Mouse (Mus musculus) cerebellum, postnatal 25 days (tissue): ENCODE results near the gene Slc8a1.
A peak's percentile ranks its signal among the peaks of the same experiment; 100 is the strongest.

Source experiments
- DNase-seq, 2 experiments: peaks; one replicate each; pipeline ENCODE4 v3.0.0; 2021; ENCODE audit warnings: mixed read lengths in 2 of 2

Slc8a1 gene

GRCm38 (mm10) chr17:81554052-81554734 is 184.0 kb downstream of the Slc8a1 start:
- DNase-seq = no peak

- DNase-seq = no peak
These were observed 186.1 kb downstream of the Slc8a1 start for GRCm38 (mm10) chr17:81551856-81552635.

DNA sequence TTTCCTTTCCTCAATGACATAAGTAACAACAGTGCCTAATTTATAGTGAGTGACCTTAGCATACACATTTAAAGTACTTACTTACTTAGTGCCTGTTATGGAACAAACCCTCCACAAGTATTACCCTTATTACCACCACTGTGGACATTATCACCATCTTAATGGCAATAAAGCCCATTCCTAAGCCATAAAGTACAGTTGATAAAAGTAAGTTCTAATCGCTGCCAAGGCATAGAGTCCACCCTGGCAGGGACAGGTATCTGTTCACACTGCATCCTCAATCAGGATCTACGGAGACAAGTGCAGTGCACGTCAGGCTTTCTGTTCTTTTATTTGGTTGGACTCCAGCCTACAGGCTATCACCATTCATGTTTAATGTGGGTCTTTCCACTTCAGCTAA is 187.3 kb downstream of the Slc8a1 start:
- DNase-seq = no peak

- DNase-seq = no peak
These were observed 190.2 kb downstream of the Slc8a1 start for GRCm38 (mm10) chr17:81548016-81548415.

GRCm38 (mm10) chr17:81546525-81546924 is 191.7 kb downstream of the Slc8a1 start:
- DNase-seq = no peak

GRCm38 (mm10) chr17:81546012-81546411 is 192.2 kb downstream of the Slc8a1 start:
- DNase-seq = no peak

GRCm38 (mm10) chr17:81544926-81545325 is 193.3 kb downstream of the Slc8a1 start:
- no peak for DNase-seq

- DNase-seq = peak; percentile 74 to 81
These were observed 195.6 kb downstream of the Slc8a1 start for GRCm38 (mm10) chr17:81542313-81543185.

GRCm38 (mm10) chr17:81538163-81539160 is 199.7 kb downstream of the Slc8a1 start:
- no peak for DNase-seq

- DNase-seq = no peak
These were observed 202.1 kb downstream of the Slc8a1 start for GRCm38 (mm10) chr17:81536093-81536492.

DNA sequence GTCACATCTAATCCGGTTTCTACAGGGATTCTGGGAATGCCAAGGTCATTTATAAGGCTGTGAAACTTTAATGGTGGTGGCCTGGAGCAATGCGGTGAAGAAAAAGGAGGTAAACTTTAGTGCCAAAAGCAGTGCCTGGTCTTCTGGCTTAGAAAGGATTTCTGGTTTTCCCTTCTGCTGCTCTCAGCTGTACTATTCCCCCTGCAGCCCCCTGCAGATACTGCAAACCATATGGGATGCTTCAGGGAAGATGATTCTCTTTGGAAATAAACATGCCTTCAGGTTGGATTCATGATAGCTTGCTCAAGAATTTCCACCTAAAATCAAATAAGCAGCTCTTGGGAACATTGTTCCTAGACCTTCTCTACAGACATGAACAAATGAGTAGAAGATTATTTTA is 208.3 kb downstream of the Slc8a1 start:
- peak; percentile 45 to 48 for DNase-seq

DNA sequence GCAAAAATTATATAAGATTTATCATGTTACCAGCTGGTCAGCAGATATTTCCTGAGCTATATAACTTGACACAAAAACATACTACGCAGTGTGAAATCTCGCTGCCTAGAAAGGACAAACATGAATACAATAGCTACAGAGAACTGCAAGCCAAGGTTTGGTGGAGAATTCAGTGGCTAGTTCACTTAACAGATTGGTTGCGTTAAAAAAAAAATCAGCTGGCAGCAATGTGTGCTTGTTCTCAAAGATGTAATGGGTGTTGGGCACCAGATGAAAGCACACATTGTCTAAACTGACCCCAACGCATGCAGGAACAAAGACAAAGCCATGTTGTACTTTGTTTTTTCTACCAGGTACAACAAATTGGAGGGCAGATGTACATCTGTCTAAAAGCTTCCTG is 209.2 kb downstream of the Slc8a1 start:
- no peak for DNase-seq

GRCm38 (mm10) chr17:81526463-81526862 is 211.7 kb downstream of the Slc8a1 start:
- DNase-seq = no peak

- DNase-seq = no peak
These were observed 213.4 kb downstream of the Slc8a1 start for GRCm38 (mm10) chr17:81524826-81525225.

GRCm38 (mm10) chr17:81523943-81524342 is 214.2 kb downstream of the Slc8a1 start:
- DNase-seq = no peak

DNA sequence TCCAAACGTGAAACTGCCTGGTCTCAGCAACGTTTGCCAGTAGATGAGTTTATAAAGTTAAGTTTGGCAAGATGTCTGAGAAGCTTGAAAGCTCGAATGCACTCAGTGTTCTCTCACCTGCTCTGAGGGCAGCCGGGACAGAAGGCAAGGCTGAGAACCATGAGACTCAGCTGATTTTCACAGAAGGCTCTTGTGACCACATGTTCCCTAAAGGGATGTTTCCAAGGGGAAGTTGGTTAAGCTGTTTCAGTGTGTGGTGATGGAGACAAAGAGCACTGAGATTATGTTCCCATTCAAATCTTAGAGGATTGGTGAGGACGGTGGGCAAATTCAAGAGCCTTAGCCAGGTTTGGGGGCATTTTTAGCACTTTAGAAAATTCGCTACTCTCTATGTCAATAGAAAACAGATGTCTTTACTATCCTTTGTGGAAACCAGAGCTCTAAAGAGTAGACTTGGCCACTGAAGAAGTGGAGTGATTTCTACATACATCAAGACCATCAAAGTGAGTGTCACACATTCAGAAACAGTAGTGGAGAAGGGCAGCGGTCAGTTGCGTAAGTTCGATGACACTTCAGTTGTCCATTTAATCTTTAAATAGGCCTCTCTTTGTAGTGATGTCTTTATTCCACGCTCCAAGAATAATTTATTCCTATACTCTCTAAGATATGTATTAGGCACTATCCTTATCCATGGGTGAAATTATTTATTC is 219.7 kb downstream of the Slc8a1 start:
- no peak for DNase-seq

DNA sequence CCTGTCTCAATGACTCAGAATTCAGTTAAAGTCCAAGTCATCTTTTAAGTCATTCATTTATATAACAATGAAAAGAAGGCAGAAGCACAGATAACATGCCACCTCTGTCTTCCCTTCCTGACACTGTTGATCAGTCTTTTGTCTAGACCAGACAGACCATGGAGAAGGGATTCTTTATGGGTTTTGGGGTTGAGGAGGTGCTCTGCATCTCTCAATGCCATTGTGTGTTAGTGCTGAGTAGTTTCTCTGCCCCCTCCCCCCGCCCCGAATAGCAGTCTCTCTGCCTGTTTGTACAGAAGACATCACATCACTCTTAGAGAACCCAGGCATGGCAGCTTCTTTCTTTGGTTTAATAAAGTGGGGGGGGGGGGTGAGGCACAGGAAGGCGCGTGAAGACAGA is 222.0 kb downstream of the Slc8a1 start:
- no peak for DNase-seq

- no peak for DNase-seq
These were observed 224.2 kb downstream of the Slc8a1 start for GRCm38 (mm10) chr17:81514022-81514421.

GRCm38 (mm10) chr17:81513368-81513958 is 224.7 kb downstream of the Slc8a1 start:
- no peak for DNase-seq

DNA sequence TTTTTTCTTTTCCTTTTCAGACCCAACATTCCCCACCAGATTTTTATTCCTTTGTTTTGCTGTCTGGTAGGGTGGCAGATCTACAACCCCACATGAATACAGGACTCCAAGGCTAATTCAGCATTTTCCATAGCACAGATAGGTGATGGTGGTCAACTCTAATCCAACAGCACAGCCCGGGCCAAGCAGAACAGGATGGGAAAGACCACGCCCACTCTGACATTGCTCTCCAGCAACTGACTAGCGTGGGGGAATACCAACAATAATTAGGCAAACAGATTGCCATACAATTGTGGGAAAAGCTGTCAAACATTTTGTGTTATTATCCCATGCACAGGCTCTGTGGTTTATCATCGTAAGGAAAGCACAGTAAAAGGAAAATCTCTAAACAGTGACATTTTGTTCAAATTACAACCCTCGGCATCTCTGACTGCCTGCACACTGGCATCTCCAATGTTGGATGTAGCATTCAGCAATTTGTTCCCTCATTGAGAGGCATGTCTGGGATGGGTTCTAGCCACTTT is 233.0 kb downstream of the Slc8a1 start:
- peak in 1 of 2 experiments; percentile 52 for DNase-seq

GRCm38 (mm10) chr17:81504040-81504439 is 234.1 kb downstream of the Slc8a1 start:
- DNase-seq = peak; percentile 71 to 77
